Mouse (Mus musculus): ENCODE results near the gene Man2a2.

DNA sequence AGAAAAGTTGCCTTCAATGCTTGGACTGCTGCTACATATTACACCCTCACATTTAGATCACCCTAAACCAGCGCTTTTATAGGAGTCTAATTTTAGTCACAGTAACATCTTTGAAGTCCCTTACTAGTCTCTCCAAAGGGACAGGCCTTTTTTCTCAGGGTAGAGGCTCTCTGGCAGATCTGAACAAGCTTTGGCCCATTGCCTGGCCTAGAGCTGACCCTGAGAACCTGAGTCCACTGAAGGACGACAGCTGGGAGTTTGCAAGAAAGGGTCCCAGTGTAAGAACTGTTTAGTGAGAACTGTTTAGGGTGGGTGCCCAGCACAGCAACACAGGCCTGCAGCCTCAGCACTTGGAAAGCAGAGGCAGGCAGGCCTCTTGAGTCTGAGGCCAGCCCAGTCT is 5.4 kb downstream of the Man2a2 start:
- TF ChIP-seq CTCF (IDR thresholded peaks at IDR 0.05; ENCODE audit: extremely low read depth, insufficient read length, insufficient replicate concordance, low read depth, low read length): no peak
- TF ChIP-seq POLR2A (IDR thresholded peaks at IDR 0.05; ENCODE audit: low read depth, low read length): no peak

Data from small intestine, adult 2 months (tissue).